Mouse (Mus musculus): ENCODE results near the gene Sos2. TPM values are rescaled to one million over a fixed set of nuclear protein-coding genes. Genes with fewer than 3 reads are reported as not detected.

The Sos2 gene
- total RNA-seq, 2 experiments from 2014 or later: 35.2 to 37.4 TPM

Small RNA genes within 50 kb of the gene (microRNA-seq; reads per million reads assigned to microRNA genes)
- gene Gm23018: 0 reads per million in 2 experiments

Other genes starting within 250 kb of the Sos2 start
- gene Vcpkmt, start 98.8 kb downstream of the Sos2 start, total RNA-seq (2021): 10 to 100 TPM; 20.2 to 20.8 TPM
- 10 to 100 TPM; 14.6 to 19.6 TPM for gene L2hgdh, start 43.0 kb upstream of the Sos2 start, total RNA-seq (2021)
- gene Atp5s, start 43.1 kb upstream of the Sos2 start, total RNA-seq (2021): 10 to 100 TPM; 33.5 to 35.0 TPM
- gene Cdkl1, start 109.4 kb upstream of the Sos2 start, total RNA-seq (2021): 10 to 100 TPM; 24.3 to 25.0 TPM
- 100 to 1,000 TPM; 192 to 198 TPM for gene Atl1, start 210.8 kb upstream of the Sos2 start, total RNA-seq (2021)
- 10 to 100 TPM; 45.8 to 48.9 TPM for gene Map4k5, start 211.3 kb upstream of the Sos2 start, total RNA-seq (2021)